Mouse (Mus musculus): ENCODE measurements around the gene Coa3. TPM values are rescaled to one million over a fixed set of nuclear protein-coding genes. Genes with fewer than 3 reads are reported as not detected.
A peak's percentile ranks its signal among the peaks of the same experiment; 100 is the strongest.

Gene Coa3
- polyA plus RNA-seq, 1 experiment from 2014 or later: 201 TPM

DNA sequence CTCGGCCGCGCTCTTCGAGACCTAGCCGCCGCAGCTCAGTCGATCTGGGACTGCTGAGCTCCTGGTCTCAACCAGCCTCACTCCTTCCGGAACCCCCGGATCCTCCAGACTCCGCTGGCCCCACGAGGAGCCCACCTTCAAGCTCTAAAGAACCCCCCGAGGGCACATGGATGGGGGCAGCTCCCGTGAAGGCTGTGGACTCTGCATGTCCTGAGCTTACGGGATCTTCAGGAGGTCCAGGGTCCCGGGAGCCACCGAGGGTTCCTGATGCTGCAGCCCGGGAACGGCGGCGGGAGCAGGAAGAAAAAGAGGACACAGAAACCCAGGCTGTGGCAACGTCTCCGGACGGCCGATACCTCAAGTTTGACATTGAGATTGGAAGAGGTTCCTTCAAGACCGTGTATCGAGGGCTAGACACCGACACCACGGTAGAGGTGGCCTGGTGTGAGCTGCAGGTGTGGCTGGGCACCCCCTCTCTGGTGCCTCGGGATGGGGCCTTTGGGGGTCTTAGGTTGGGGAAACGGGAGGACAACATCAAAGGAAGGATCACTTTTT is 18.0 kb downstream of the Coa3 start:
- WGBS: under 1% methylated on average over 30 of the region's 30 CpGs
- ATAC-seq (ENCODE audit: insufficient number of reproducible peaks, insufficient read depth, low FRiP score, low TSS enrichment): no peak
- H3K4me1 ChIP-seq: peaks cover 54% of the 10 kb centered on the region

DNA sequence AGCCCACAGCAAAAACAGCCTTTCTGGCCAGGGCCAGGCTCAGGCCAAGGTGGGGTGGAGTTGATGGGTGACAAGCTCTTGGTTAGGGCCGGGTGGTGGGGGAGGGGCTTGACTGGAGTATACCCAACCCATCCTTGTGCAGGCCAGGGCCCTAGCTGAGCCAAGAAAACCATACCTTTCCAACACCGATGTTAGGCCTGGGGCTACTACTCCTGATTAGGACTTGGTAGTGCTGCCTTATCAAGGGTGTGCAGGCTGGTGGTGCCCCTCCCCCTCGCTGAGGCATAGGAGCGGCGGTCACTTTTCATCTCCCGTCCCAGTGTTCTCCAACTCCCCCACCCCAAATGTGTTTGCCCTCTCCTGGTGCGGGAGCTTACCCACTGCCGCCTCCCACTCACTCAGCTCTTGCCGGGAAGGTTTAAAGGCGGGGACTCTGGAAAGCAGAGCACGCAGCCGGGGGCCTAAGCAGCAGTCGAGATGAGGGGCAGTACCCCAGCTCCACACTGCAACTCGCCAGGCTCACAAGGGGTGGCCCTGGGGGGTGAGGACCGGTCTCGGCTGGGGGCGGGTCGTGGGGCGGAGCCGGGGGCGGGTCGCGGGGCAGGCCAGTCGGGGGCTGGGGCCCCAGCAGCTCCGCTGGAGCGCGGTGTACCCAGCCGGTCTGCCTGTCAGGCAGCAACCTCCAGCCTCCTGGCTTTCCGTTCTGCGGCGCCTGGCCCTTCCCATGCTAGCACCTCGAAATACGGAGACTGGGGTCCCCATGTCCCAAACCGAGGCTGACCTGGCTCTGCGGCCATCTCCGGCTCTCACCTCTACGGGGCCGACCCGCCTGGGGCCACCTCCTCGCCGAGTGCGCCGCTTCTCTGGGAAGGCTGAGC is 18.7 kb downstream of the Coa3 start, which contains the start of gene Wnk4:
Wnk4 (plus strand) TSS at position 620 of the 878 bp plus-strand sequence.
- peak within 1 kb of the TSS; percentile 97 for H3K4me2 ChIP-seq (replicated peaks)
- H3K27me3 ChIP-seq: peaks cover 40% of the 10 kb centered on the region
- peak within 1 kb of the TSS; percentile 80 for H3K27ac ChIP-seq
- no peaks in the 10 kb centered on the region for H3K9me3 ChIP-seq
- peak; percentile 87 for ATAC-seq (ENCODE audit: insufficient number of reproducible peaks, insufficient read depth, low FRiP score, low TSS enrichment)
- peaks cover 7% of the 10 kb centered on the region; the same call in 1 of the 2 replicates for H3K36me3 ChIP-seq
- H3K9ac ChIP-seq: peak within 1 kb of the TSS; percentile 70
- WGBS: under 1% methylated on average over 42 of the region's 43 CpGs
- H3K4me3 ChIP-seq: peak within 1 kb of the TSS; percentile 55
- H3K4me1 ChIP-seq: peaks cover 47% of the 10 kb centered on the region

More for the DNA sequence above, 18.0 kb downstream of the Coa3 start:
- H3K4me3 ChIP-seq: peak overlapping the region; percentile 55
- peaks cover 45% of the 10 kb centered on the region for H3K27me3 ChIP-seq
- H3K27ac ChIP-seq: peak overlapping the region; percentile 80
- H3K9ac ChIP-seq: peak overlapping the region; percentile 70
- peaks cover 7% of the 10 kb centered on the region; the same call in 1 of the 2 replicates for H3K36me3 ChIP-seq
- peak overlapping the region; percentile 97 for H3K4me2 ChIP-seq (replicated peaks)
- no peaks in the 10 kb centered on the region for H3K9me3 ChIP-seq

DNA sequence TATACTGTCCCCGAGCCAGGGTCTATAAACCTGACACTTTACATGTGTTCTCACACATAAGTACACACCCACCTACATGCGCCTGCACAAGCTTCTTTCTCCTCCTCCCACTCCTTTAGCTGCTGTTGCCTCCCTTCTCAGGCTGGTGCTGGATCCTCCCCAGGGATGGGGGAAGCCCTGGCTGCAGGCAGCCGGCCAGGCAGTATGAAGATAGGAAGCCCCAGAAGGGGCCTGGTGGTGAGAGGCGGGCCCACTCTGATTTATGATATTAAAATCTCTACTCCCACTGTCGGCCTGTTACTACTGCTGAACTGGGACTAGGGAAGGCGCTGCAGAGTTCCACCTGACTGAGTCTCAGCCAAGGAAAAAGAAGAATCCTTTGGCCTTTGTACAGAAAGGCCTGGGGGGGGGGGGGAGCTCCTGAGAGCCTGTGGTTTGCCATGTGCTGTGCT is 19.6 kb downstream of the Coa3 start:
- peak overlapping the region; percentile 97 for H3K4me2 ChIP-seq (replicated peaks)
- H3K4me1 ChIP-seq: peaks cover 45% of the 10 kb centered on the region
- H3K9ac ChIP-seq: no peak overlapping the region
- H3K36me3 ChIP-seq: peaks cover 7% of the 10 kb centered on the region; the same call in 1 of the 2 replicates
- H3K27ac ChIP-seq: peak overlapping the region; percentile 80
- peaks cover 33% of the 10 kb centered on the region for H3K27me3 ChIP-seq
- 31% methylated on average over 6 of the region's 6 CpGs for WGBS
- no peak for ATAC-seq (ENCODE audit: insufficient number of reproducible peaks, insufficient read depth, low FRiP score, low TSS enrichment)
- H3K4me3 ChIP-seq: peak overlapping the region; percentile 55; the same call in 1 of the 2 replicates
- no peaks in the 10 kb centered on the region for H3K9me3 ChIP-seq

GRCm38 (mm10) chr11:101255826-101256775 is 22.8 kb downstream of the Coa3 start:
- ATAC-seq (ENCODE audit: insufficient number of reproducible peaks, insufficient read depth, low FRiP score, low TSS enrichment): no peak
- no peak overlapping the region for H3K27ac ChIP-seq
- H3K4me3 ChIP-seq: no peak overlapping the region
- 88% methylated on average over 13 of the region's 13 CpGs for WGBS
- no peak overlapping the region for H3K4me2 ChIP-seq (replicated peaks)
- H3K27me3 ChIP-seq: peaks cover under 1% of the 10 kb centered on the region; the same call in 1 of the 2 replicates
- peaks cover 7% of the 10 kb centered on the region; the same call in 1 of the 2 replicates for H3K36me3 ChIP-seq
- H3K9ac ChIP-seq: no peak overlapping the region
- no peaks in the 10 kb centered on the region for H3K9me3 ChIP-seq
- peaks cover 31% of the 10 kb centered on the region for H3K4me1 ChIP-seq

DNA sequence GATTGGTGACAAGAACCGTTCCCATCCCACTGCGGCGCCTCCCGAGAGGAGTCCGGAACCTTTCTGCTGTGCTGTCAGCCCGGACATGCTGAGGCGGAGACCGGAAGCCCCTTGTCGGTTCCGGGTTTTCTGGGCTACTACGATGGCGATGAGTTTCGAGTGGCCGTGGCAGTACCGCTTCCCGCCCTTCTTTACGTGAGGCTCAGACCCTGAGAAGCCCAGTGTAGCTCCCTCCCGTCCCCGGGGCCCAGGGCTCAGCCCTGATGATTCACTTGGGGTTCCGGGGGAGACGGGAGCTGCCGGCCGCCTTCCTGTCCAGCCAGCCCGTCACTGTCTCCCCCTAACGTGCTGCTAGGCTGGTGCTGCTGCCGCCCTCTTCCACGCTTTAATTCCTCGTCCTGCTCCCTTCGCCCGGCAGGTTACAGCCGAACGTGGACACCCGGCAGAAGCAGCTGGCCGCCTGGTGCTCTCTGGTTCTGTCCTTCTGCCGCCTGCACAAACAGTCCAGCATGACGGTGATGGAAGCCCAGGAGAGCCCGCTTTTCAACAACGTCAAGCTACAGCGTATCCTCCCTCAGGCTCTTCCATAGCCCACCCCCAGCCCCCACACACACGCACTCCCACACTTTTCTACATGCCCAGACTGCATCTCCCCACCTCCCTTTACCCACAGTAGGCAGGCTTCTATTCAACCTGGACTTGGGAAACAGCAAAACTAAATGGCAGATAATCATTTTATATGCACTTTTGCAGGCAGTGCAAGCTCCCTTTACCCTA is 25.1 kb downstream of the Coa3 start, which contains the start of gene Vps25:
Vps25 (plus strand) TSS at position 95 of the 777 bp plus-strand sequence.
- peak within 1 kb of the TSS; percentile 89 for H3K4me2 ChIP-seq (replicated peaks)
- H3K4me1 ChIP-seq: peaks cover 14% of the 10 kb centered on the region
- H3K27me3 ChIP-seq: no peaks in the 10 kb centered on the region
- H3K9ac ChIP-seq: peak within 1 kb of the TSS; percentile 90
- WGBS: under 1% methylated on average over 40 of the region's 40 CpGs
- no peaks in the 10 kb centered on the region for H3K9me3 ChIP-seq
- peak; percentile 64; the same call in 1 of the 2 replicates for ATAC-seq (ENCODE audit: insufficient number of reproducible peaks, insufficient read depth, low FRiP score, low TSS enrichment)
- H3K4me3 ChIP-seq: peak within 1 kb of the TSS; percentile 90
- H3K27ac ChIP-seq: peak within 1 kb of the TSS; percentile 92
- peaks cover 3% of the 10 kb centered on the region; the same call in 1 of the 2 replicates for H3K36me3 ChIP-seq

DNA sequence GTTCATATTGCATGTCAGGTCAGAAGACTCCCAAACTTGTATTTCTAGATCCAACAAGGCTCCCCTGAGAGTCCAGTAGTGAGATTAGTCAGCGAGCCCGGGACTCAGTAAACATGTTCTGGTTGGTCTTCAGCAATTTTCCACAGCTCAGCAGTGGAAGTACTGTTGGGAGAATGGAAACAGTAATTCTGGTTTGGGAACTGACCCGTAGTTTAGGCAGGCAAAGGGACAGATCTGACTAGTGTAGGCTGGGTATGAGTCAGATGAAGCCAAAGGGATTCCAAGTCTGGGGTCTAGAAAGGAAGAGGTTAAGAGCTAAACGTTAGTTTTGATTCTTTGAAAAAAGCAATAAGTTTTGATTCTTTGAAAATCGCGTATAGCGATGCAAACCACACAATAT is 26.0 kb downstream of the Coa3 start:
- Histone ChIP-seq H3K9ac (peak overlapping the region; percentile 90), H3K27ac (peak overlapping the region; percentile 92), H3K27me3 (0 out of 2 replicates have a peak, but pooled peaks cover under 1% of the 10 kb centered on the region), H3K4me2 (replicated peaks) (peak overlapping the region; percentile 89), H3K9me3 (no peaks in the 10 kb centered on the region), H3K4me1 (peaks cover 14% of the 10 kb centered on the region), H3K36me3 (no peaks in the 10 kb centered on the region; the same call in 1 of the 2 replicates), H3K4me3 (peak overlapping the region; percentile 90)
- WGBS: 14% methylated on average over 7 of the region's 7 CpGs
- ATAC-seq (ENCODE audit: insufficient number of reproducible peaks, insufficient read depth, low FRiP score, low TSS enrichment): no peak

- peaks cover 24% of the 10 kb centered on the region for H3K4me1 ChIP-seq
- H3K9ac ChIP-seq: no peak overlapping the region
- peaks cover 10% of the 10 kb centered on the region; the same call in 1 of the 2 replicates for H3K27me3 ChIP-seq
- H3K9me3 ChIP-seq: no peaks in the 10 kb centered on the region
- no peaks in the 10 kb centered on the region for H3K36me3 ChIP-seq
- no peak for ATAC-seq (ENCODE audit: insufficient number of reproducible peaks, insufficient read depth, low FRiP score, low TSS enrichment)
- no peak overlapping the region for H3K27ac ChIP-seq
- 67% methylated on average over 2 of the region's 2 CpGs for WGBS
- H3K4me2 ChIP-seq (replicated peaks): no peak overlapping the region
- no peak overlapping the region for H3K4me3 ChIP-seq
Measured at GRCm38 (mm10) chr11:101251031-101251430, 27.9 kb downstream of the Coa3 start.

DNA sequence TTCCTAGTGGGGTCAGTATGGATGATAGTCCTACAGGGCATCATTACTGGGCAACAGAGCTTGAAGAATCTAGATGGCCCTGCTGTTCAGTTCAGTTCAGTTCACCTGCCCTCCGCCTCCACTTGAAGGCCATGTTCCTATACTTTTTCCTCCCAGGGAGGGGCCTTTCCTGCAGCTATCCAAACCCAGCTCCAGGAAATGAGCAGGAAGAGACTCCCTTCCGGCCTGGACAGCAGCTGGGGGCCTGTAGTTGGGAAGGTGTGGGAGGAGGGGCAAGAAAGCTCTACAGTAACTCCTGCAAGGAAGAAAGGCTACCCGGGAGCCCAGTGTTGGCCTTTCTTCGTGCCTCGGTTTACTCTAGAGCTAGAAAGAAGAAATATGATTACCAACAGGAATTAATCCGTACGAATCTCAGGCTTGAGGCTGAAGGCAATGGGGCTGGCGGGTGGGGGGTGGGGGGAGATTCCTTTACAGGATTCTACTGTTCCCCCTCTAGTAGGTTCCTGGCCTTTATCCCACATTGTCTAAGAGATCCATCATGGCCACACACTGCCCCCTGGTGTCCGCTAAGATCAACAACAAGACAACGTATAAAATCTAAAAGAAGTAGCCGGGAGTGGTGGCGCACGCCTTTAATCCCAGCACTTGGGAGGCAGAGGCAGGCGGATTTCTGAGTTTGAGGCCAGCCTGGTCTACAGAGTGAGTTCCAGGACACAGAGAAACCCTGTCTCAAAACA is 30.5 kb downstream of the Coa3 start:
- Histone ChIP-seq H3K4me2 (replicated peaks) (0 out of 2 replicates have a peak overlapping the region, but pooled peaks have one; percentile 3), H3K9ac (no peak overlapping the region), H3K9me3 (no peaks in the 10 kb centered on the region), H3K36me3 (no peaks in the 10 kb centered on the region), H3K4me3 (no peak overlapping the region), H3K4me1 (peaks cover 27% of the 10 kb centered on the region), H3K27me3 (peaks cover 10% of the 10 kb centered on the region; the same call in 1 of the 2 replicates), H3K27ac (0 out of 2 replicates have a peak overlapping the region, but pooled peaks have one; percentile 5)
- 27% methylated on average over 14 of the region's 14 CpGs for WGBS
- ATAC-seq (ENCODE audit: insufficient number of reproducible peaks, insufficient read depth, low FRiP score, low TSS enrichment): no peak

DNA sequence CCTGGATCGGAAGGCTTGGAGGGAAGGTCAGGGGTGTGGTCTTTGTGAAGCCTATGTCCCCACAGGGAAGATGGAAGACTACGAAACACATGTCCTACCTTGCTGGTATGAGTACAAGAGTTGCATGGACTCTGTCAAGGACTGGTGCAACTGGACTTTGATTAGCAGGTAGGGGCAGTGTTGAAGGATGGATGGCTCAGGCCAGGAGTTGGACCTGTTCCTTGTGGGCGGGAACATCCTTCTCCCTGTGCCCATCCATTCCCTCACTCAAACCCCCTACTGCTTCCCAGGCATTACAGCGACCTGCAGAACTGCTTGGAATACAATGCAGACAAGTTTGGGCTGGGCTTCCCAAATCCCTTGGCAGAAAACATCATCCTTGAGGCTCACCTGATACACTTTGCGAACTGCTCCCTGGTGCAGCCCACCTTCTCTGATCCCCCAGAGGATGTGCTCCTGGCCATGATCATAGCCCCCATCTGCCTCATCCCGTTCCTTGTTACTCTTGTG is 31.3 kb downstream of the Coa3 start:
- Histone ChIP-seq H3K36me3 (no peaks in the 10 kb centered on the region), H3K27me3 (peaks cover 10% of the 10 kb centered on the region; the same call in 1 of the 2 replicates), H3K4me1 (peaks cover 23% of the 10 kb centered on the region), H3K9ac (no peak overlapping the region), H3K4me3 (no peak overlapping the region), H3K27ac (0 out of 2 replicates have a peak overlapping the region, but pooled peaks have one; percentile 5), H3K9me3 (no peaks in the 10 kb centered on the region), H3K4me2 (replicated peaks) (peak overlapping the region; percentile 98)
- no peak for ATAC-seq (ENCODE audit: insufficient number of reproducible peaks, insufficient read depth, low FRiP score, low TSS enrichment)
- 77% methylated on average over 6 of the region's 6 CpGs for WGBS
